Mouse (Mus musculus) brain, embryonic 14.5 days (tissue): ENCODE results near the gene H2al2a.

ENCODE experiments used
- CTCF ChIP-seq: fragments of 200-500 bp; IDR thresholded peaks from 2 replicates; pipeline ENCODE4 v1.5.1; 2012; ENCODE audit warnings: inconsistent platforms, mild to moderate bottlenecking, moderate library complexity, borderline replicate concordance; ENCODE audit not compliant: insufficient read depth, insufficient read length; ENCODE audit errors: extremely low read depth
- POLR2A ChIP-seq: fragments of 200-500 bp; IDR thresholded peaks from 2 replicates; pipeline ENCODE4 v1.6.1; 2012; ENCODE audit warnings: mild to moderate bottlenecking, inconsistent platforms, borderline replicate concordance; ENCODE audit not compliant: poor library complexity, insufficient read depth, insufficient read length, severe bottlenecking; ENCODE audit errors: extremely low read depth

DNA sequence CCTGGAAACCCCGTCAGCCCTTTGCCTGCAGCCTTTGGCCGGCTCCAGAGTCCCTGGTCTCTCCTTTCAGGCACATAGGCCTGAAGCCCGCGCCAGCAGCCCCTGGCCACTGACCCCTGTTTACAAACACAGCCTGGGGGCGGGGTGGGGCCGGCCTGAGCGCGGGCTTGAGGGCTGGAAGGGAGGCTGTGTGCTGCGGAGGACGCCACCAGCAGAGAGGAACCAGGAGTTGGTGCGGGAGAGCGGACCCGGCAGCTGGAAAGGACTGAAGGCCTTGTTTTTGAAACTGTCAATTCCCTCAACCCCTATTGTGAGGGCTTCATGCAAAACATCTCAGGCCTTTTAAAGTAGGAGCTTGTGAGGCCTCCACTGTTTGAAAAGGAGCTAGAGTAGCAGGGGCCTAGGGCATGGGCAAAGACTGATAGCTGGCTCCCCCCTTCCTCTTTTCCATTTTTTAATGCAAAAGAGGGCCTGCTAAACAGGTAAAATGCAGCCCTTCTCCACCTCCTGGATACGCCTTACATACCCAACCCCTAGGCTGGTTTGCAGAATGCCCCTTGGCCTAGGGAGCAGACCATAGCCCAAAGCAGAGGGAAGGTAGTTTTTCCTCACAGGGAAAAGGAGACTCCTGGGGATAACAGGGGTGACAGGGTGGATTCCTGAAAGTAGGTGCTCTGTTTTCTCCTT is 44.6 kb upstream of the H2al2a start:
- TF ChIP-seq POLR2A (no peak), CTCF (no peak)
